Mouse (Mus musculus) cerebellum, adult 2 months (tissue): ENCODE data around the gene Hmbs.

Experiments used
- CTCF ChIP-seq: fragments of 200-500 bp; IDR thresholded peaks from 2 replicates; pipeline ENCODE4 v1.5.1; 2011; ENCODE audit warnings: low read depth, mild to moderate bottlenecking, control low read depth, low read length, moderate library complexity, borderline replicate concordance; ENCODE audit not compliant: insufficient read depth
- POLR2A ChIP-seq: fragments of 200-500 bp; IDR thresholded peaks from 2 replicates; pipeline ENCODE4 v1.6.1; 2011; ENCODE audit warnings: low read length, control low read depth, borderline replicate concordance; ENCODE audit not compliant: insufficient read depth

DNA sequence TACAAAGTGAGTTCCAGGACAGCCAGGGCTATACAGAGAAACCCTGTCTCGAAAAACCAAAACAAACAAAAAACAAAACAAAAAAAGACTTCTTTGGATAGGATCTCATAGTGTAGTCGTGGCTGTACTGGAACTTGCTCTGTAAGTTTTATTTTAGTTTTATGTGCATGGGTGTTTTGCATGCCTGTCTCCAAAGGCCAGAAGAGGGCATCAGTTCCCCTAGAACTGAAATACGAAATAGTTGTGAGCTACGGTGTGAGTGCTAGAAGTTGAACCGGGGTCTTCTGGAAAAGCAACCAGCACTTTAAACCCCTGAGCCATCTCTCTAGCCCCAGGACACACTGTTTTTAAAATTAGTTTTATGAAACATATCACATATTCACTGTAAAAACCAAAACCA lies 5.5 kb downstream of the Hmbs start:
- TF ChIP-seq POLR2A: no peak
- no peak for TF ChIP-seq CTCF
